Mouse (Mus musculus) megakaryocyte progenitor cell, adult 5-6 weeks (primary cell): ENCODE measurements around the gene Ppt2. TPM values are rescaled to one million over a fixed set of nuclear protein-coding genes. Genes with fewer than 3 reads are reported as not detected.

Experiments
- ATAC-seq: replicated peaks from 2 replicates; pipeline ENCODE4 v1.8.0; 2016; ENCODE audit warnings: mild to moderate bottlenecking, moderate TSS enrichment, inconsistent platforms; ENCODE audit not compliant: poor library complexity
- total RNA-seq, 2 experiments: library from RNA; stranded (forward) in 1 of 2; stranded (reverse) in 1 of 2; fragments of 157-497, 149-512 nt in 1 of 2; fragments of 200-1000 nt in 1 of 2; gene quantifications; 2 replicates each; pipeline versions ENCODE4 v1.2.3 to v1.2.4; 2015 to 2017

Gene Ppt2
- total RNA-seq (2015) (26.5 and 33.5 TPM in 2 replicates), total RNA-seq (2017) (15.3 and 19.7 TPM in 2 replicates)

GRCm38 (mm10) chr17:34627943-34628643, at the start of gene Ppt2:
TSS of gene Ppt2 (minus strand) at chr17:34628510.
- ATAC-seq, result no peak

DNA sequence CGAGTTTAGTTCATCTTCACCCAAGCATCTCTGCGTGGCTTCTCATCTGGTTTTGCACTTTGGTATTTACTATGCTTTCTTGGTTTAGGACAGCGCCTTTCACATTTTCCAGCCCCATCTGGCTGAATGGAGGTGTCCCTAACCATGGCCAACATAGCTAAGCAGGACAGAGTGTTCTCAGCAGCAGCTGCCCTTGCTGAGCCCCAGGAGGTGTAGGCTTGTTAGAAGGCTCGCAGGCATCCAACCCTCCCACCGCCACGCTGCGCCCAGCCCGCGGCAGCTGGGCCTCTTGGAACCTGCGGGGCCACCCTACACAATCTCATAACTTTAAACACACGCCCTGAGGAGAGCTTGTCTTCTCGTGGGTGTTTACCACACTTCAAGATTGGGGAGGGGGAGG, 48.4 kb upstream of the Ppt2 start:
- ATAC-seq, result no peak

DNA sequence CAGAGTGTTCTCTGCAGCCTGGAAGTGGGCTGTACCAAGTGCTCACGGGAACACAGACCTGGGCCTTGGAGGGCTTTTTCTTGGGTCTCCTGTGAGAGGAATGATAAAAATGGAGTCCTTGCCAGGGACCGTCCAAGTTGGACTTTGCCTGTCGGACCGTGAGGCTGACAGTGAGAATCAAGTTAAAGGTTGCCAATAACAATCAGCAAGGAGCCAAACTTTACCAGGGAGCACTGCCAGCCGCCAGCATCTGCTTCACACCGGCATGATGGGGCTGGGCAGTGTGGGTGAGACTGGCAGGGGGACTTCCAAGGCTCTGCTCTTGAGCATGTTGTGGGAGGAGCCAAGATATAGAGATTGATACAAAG, 47.8 kb upstream of the Ppt2 start:
- ATAC-seq, result no peak

- ATAC-seq, result no peak
These were observed 47.1 kb upstream of the Ppt2 start for GRCm38 (mm10) chr17:34675205-34676092.

DNA sequence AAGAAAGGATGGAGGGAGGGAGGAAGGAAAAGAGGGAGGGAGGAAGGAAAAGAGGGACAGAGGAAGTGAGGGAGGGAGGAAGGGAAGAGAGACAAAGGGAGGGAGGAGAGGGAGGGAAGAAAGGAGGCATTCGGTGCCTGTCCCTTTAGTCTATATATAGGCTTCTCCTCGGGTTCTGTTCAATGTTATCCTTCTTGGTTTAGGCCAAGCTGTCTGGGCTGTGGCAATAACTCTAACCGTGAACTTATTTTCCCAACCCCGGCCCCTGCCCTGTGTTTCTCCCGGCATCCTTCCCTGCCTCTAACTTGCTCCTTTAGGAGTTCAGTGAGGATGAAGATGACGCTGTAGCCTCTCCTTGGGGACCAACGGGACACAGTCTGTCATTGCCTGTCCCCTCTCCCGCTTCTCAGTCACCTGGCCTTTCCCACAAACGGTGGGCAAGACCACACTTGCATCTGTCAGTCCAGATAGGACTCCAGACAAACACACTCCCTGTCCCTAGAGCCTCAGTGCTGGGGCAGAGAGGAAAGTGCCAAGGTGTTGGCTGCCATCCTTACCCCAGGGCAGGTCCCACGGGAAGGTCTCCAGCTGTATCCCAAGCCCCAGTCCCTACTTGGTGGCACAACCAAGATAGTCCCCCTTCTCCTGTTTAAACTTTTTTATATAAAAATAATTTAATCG, 46.4 kb upstream of the Ppt2 start:
- no peak for ATAC-seq

- no peak for ATAC-seq
These were observed 44.8 kb upstream of the Ppt2 start for GRCm38 (mm10) chr17:34673139-34673538.

DNA sequence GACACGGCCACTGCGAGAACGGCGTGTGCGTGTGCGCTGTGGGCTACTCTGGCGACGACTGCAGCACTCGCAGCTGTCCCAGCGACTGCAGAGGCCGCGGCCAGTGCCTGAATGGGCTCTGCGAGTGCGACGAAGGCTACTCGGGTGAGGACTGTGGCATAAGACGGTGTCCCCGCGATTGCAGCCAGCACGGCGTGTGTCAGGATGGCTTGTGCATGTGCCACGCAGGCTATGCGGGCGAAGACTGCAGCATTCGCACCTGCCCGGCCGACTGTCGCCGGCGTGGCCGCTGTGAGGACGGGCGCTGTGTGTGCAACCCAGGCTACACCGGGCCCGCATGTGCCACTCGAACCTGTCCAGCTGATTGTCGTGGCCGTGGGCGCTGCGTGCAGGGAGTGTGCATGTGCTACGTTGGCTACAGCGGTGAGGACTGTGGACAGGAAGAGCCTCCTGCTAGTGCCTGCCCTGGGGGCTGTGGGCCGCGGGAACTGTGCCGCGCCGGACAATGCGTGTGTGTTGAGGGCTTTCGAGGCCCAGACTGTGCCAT, 44.0 kb upstream of the Ppt2 start:
- no peak for ATAC-seq

GRCm38 (mm10) chr17:34671151-34672066, 43.1 kb upstream of the Ppt2 start:
- ATAC-seq, result 0 out of 2 replicates have a peak, but pooled peaks have one; percentile 9

DNA sequence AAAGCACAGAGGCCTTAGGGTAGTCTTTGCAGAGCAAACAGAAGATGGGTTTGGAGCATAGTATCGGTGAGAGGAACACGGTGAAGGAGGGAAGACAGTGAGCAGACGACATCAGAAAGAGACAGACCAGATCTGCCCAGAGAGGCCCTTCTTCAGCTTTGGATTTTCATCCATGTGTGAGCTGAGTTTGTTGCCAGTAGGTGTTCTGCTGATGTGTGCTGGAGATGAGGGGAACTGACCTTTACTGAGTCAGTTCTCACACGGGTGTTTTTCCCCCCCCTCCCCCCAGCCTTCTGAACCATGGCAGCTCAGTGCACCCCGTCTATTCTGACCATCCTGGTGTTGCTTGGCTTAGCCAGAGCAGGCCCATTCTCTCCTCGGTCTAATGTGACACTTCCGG, 41.9 kb upstream of the Ppt2 start, which contains the start of gene Tnxb:
Tnxb (plus strand) TSS at position 301 of the 400 bp plus-strand sequence.
- ATAC-seq, result no peak

DNA sequence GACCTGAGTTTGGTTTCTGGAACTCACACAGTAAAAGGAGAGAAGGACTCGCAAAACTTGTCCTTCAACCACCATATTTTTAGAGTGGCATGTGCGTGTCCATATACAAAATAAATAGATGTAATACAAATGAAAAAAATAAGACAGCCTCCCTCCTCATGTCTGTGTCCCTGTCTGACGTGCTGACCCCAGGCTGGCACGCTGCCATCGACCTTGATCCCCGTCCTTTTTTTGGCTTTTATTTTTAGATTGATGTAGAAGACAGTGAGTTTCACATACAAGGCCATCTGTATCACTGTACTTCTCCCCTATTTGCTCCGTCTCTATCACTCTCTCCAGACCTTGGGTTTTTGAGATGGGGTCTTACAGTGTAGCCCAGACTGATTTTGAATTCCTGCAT, 36.2 kb upstream of the Ppt2 start:
- ATAC-seq, result no peak

GRCm38 (mm10) chr17:34663558-34663957, 35.2 kb upstream of the Ppt2 start:
- no peak for ATAC-seq

DNA sequence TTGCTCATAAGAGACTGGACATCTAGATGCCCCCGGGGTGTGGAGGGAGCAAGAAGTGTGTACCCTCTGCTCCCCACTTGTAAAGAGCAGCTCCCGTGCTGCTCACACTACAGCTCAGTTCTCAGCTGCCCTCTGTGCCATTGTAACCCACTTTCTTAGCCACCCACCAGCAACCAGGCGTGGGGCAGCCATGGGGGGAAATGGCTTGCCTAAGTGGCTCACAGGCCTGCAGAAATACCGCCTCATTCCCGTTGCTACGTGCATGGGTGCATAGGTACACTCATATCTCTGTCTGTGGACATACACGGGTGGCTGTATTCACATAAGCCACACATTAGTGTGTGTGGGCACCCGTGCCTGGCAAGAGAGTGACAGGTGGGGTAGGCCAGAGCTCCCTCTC, 34.7 kb upstream of the Ppt2 start:
- ATAC-seq, result no peak

DNA sequence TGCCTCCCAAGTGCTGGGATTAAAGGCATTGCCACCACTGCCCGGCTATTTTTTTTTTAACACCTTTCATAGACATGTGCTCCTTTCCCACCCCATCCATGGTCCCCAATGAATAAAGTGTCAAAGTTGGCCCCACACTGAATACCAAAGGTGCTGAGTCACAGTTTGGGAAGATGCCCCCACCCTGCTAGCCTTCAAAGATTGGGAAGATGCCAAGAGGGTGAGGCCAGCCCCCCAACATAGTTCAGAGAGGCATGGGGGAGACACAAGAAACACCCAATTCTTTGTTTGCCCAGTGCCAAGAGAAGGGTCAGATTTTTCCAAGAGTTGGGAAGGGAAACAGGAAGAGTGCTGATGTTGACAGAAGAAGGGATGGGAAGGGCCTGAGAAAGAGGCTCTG, 34.2 kb upstream of the Ppt2 start:
- no peak for ATAC-seq

DNA sequence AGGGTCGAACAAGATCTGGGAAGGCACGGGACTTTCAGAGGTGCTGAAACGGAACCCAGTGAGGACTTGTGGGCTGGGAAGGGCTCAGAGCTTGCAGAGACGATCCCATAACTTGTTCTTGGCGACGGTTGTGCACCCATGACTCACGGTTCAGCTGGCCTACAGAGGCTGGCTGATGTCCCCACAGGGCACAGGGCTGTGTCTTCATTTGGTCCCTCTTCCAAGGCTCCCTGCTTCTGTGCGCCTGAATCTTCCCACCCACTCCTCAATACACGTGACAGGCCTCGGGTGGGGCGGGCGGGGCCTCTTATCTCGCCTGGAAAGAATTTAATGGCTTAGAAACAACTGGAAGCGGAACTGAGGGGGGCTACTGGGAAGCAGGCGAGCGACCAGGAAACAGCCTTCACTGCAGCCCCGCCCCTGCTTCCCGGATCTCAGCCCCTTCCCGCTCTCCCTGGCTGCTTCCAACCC, 32.8 kb upstream of the Ppt2 start:
- no peak for ATAC-seq

GRCm38 (mm10) chr17:34660259-34660820, 32.0 kb upstream of the Ppt2 start:
- ATAC-seq, result no peak

- ATAC-seq, result no peak
These were observed 31.5 kb upstream of the Ppt2 start for GRCm38 (mm10) chr17:34659897-34660214.

GRCm38 (mm10) chr17:34659181-34659896, 31.0 kb upstream of the Ppt2 start:
- ATAC-seq, result 0 out of 2 replicates have a peak, but pooled peaks have one; percentile 34

DNA sequence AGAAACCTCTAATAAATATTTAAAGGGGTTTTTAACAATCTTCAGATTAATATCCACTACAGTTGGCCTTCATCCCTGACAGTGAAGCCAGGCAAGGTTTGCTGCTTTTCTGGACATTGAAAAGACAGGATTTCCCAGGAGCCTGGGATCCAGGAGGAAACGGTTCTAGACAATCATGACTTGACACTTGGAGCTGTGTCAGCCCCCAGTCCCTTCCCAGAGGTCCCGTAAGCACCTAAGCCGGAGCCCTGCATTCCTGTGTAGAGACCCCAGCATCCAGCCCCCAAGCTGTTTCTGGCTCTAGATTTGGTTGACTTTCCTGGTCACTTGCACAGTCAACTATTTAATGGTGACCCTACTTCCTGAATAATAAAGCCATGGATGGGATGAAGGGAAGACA, 30.3 kb upstream of the Ppt2 start:
- no peak for ATAC-seq

GRCm38 (mm10) chr17:34658145-34658544, 29.8 kb upstream of the Ppt2 start:
- no peak for ATAC-seq
